Mouse (Mus musculus) left cerebral cortex, postnatal 25 days (tissue): ENCODE results near the gene 1700030K09Rik. TPM values are rescaled to one million over a fixed set of nuclear protein-coding genes. Genes with fewer than 3 reads are reported as not detected.

Source experiments
- DNase-seq, 2 experiments: peaks; one replicate each; pipeline ENCODE4 v3.0.0; 2022; ENCODE audit warnings: low spot score in 2 of 2, mixed read lengths in 1 of 2
- intact Hi-C: fragments of 180-260 bp; cut with DNase I; formaldehyde crosslinking; loops from one replicate; pipeline ENCODE4 v1.15.1; 2025
- total RNA-seq, 2 experiments: library from RNA; stranded (reverse); gene quantifications; 2 replicates each; pipeline ENCODE4 v1.2.3; 2021

Gene 1700030K09Rik
- 10 to 100 TPM; 10.9 to 13.5 TPM for total RNA-seq

- DNase-seq, result peak; percentile 99 to 100
- intact Hi-C loops, result no loop called here
These were observed at the start of gene 1700030K09Rik, which contains the start of gene Calr3 for GRCm38 (mm10) chr8:72443338-72443993. 1700030K09Rik (plus strand) TSS chr8:72443880. Calr3 (minus strand) TSS chr8:72443870.

GRCm38 (mm10) chr8:72401381-72401780 is 42.3 kb upstream of the 1700030K09Rik start:
- intact Hi-C loops, result no loop called here
- DNase-seq, result no peak

- no peak for DNase-seq
- intact Hi-C loops, result no loop called here
These were observed 40.7 kb upstream of the 1700030K09Rik start for GRCm38 (mm10) chr8:72402981-72403380.

- intact Hi-C loops, result no loop called here
- no peak for DNase-seq
These were observed 35.8 kb upstream of the 1700030K09Rik start for GRCm38 (mm10) chr8:72407878-72408277.

- intact Hi-C loops, result no loop called here
- no peak for DNase-seq
These were observed 34.2 kb upstream of the 1700030K09Rik start for GRCm38 (mm10) chr8:72409443-72409842.

- intact Hi-C loops, result no loop called here
- DNase-seq, result no peak
These were observed 29.8 kb upstream of the 1700030K09Rik start for GRCm38 (mm10) chr8:72413839-72414238.

GRCm38 (mm10) chr8:72415252-72415651 is 28.4 kb upstream of the 1700030K09Rik start:
- intact Hi-C loops, result no loop called here
- DNase-seq, result no peak

- no peak for DNase-seq
- intact Hi-C loops, result no loop called here
These were observed 25.6 kb upstream of the 1700030K09Rik start for GRCm38 (mm10) chr8:72418073-72418472.

GRCm38 (mm10) chr8:72420571-72421361 is 22.9 kb upstream of the 1700030K09Rik start:
- intact Hi-C loops, result no loop called here

GRCm38 (mm10) chr8:72421362-72422335 is 22.0 kb upstream of the 1700030K09Rik start, which contains the start of gene Eps15l1:
Eps15l1 (minus strand) TSS chr8:72421460.
- DNase-seq, result peak; percentile 99 to 100
- intact Hi-C loops, result no loop called here

More at GRCm38 (mm10) chr8:72420571-72421361, 22.9 kb upstream of the 1700030K09Rik start:
- peak; percentile 23 to 27 for DNase-seq

- DNase-seq, result no peak
- intact Hi-C loops, result no loop called here
These were observed 20.8 kb upstream of the 1700030K09Rik start for GRCm38 (mm10) chr8:72422926-72423325.

- intact Hi-C loops, result no loop called here
- DNase-seq, result no peak
These were observed 14.0 kb upstream of the 1700030K09Rik start for GRCm38 (mm10) chr8:72429676-72430075.

- intact Hi-C loops, result no loop called here
- DNase-seq, result no peak
These were observed 8.7 kb upstream of the 1700030K09Rik start for GRCm38 (mm10) chr8:72434952-72435351.

- DNase-seq, result no peak
- intact Hi-C loops, result no loop called here
These were observed 5.2 kb upstream of the 1700030K09Rik start for GRCm38 (mm10) chr8:72438248-72439015.

GRCm38 (mm10) chr8:72443994-72444350 is 292 bp downstream of the 1700030K09Rik start:
- intact Hi-C loops, result no loop called here
- DNase-seq, result no peak

GRCm38 (mm10) chr8:72445071-72445470 is 1.4 kb downstream of the 1700030K09Rik start:
- DNase-seq, result no peak
- intact Hi-C loops, result no loop called here

- intact Hi-C loops, result no loop called here
- DNase-seq, result no peak
These were observed 7.8 kb downstream of the 1700030K09Rik start for GRCm38 (mm10) chr8:72451516-72451915.

- intact Hi-C loops, result no loop called here
- DNase-seq, result no peak
These were observed 10.2 kb downstream of the 1700030K09Rik start for GRCm38 (mm10) chr8:72453904-72454303.

GRCm38 (mm10) chr8:72455317-72455716 is 11.6 kb downstream of the 1700030K09Rik start:
- no peak for DNase-seq
- intact Hi-C loops, result no loop called here
